Mouse (Mus musculus) cortical plate, adult 2 months (tissue): ENCODE measurements around the gene Galnt10. TPM values are rescaled to one million over a fixed set of nuclear protein-coding genes. Genes with fewer than 3 reads are reported as not detected.
A peak's percentile ranks its signal among the peaks of the same experiment; 100 is the strongest.

Experiments used
- H3K27ac ChIP-seq: fragments of 200-500 bp; 2 replicates; pipeline ENCODE4 v1.5.1; 2012; ENCODE audit warnings: low read length, control low read depth, inconsistent platforms; ENCODE audit not compliant: insufficient read depth
- H3K4me1 ChIP-seq: fragments of 200-500 bp; 2 replicates; pipeline ENCODE4 v1.6.1; 2011; ENCODE audit warnings: low read length; ENCODE audit not compliant: control insufficient read depth, insufficient read depth
- H3K4me3 ChIP-seq: fragments of 200-500 bp; 2 replicates; pipeline ENCODE4 v1.5.1; 2011; ENCODE audit warnings: mild to moderate bottlenecking, low read length, control low read depth; ENCODE audit not compliant: insufficient read depth
- CTCF ChIP-seq: fragments of 200-500 bp; IDR thresholded peaks from 2 replicates; pipeline ENCODE4 v1.5.1; 2011; ENCODE audit warnings: mild to moderate bottlenecking, control low read depth, low read length; ENCODE audit not compliant: insufficient read depth; ENCODE audit errors: extremely low read depth
- POLR2A ChIP-seq: fragments of 200-500 bp; IDR thresholded peaks from 2 replicates; pipeline ENCODE4 v1.6.1; 2011; ENCODE audit warnings: mild to moderate bottlenecking, low read length, control low read depth; ENCODE audit not compliant: insufficient read depth; ENCODE audit errors: extremely low read depth
- polyA plus RNA-seq: library from polyadenylated mRNA; depleted of rRNA; stranded (reverse); fragments of >200 nt; gene quantifications from 2 replicates; pipeline ENCODE4 v1.2.3, GENCODE M21; 2012

The Galnt10 gene
- polyA plus RNA-seq, 1 experiment = 6.4 TPM

DNA sequence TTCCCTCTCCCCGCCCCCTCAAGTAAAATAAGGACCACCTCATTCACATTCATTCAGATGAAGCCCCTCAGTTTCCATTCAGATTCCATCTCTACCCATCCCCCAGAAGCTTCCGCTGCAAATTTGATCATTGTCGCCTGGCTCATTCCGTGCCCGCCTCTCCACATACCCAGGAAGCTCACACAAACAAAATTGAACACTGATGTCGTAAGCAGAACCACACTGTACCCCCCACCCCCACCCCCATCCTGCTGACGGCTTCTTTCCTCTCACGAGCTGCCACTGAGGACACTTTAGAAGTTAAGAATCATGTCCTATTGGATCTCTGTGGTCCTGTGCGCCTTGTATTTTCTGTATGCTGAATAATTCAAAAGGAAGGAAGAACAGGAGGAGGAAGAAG is 30.0 kb upstream of the Galnt10 start:
- Histone ChIP-seq H3K27ac (no peak overlapping the region), H3K4me1 (no peaks in the 10 kb centered on the region), H3K4me3 (no peak overlapping the region)
- no peak for TF ChIP-seq POLR2A
- no peak for TF ChIP-seq CTCF

- Histone ChIP-seq H3K4me1 (no peaks in the 10 kb centered on the region), H3K4me3 (no peak overlapping the region)
- TF ChIP-seq CTCF (no peak), POLR2A (no peak)
Observed at GRCm38 (mm10) chr11:57615871-57616270, 29.4 kb upstream of the Galnt10 start.

GRCm38 (mm10) chr11:57617526-57618264 is 27.5 kb upstream of the Galnt10 start:
- TF ChIP-seq POLR2A (no peak), CTCF (peak; percentile 27; the same call in 1 of the 2 replicates)
- Histone ChIP-seq H3K4me3 (no peak overlapping the region), H3K4me1 (no peaks in the 10 kb centered on the region), H3K27ac (no peak overlapping the region)

More at GRCm38 (mm10) chr11:57615871-57616270, 29.4 kb upstream of the Galnt10 start:
- no peak overlapping the region for H3K27ac ChIP-seq

- Histone ChIP-seq H3K4me3 (no peak overlapping the region), H3K27ac (no peak overlapping the region), H3K4me1 (no peaks in the 10 kb centered on the region)
- TF ChIP-seq CTCF = no peak
- no peak for TF ChIP-seq POLR2A
Observed at GRCm38 (mm10) chr11:57621472-57621871, 23.8 kb upstream of the Galnt10 start.

DNA sequence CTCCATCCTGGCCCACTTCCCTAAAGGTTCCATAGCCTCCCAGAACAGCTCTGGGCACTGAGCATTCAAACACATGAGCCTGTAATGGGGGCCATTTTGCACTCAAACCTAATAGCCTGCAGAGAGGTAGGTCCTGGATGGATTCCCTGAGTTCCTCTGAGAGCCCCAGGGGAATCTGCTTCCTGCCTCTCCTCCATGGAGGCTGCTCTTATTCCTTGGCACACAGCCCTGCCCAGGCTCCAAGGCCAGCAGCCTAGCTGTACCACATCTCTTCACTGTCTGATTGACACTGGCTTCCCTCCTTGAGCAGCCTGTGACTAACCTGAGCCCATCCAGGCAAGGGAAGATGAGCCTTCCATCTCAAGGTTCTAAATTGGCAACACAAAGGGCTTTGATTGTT is 23.4 kb upstream of the Galnt10 start:
- TF ChIP-seq CTCF (no peak), POLR2A (no peak)
- Histone ChIP-seq H3K4me3 (no peak overlapping the region), H3K4me1 (no peaks in the 10 kb centered on the region), H3K27ac (no peak overlapping the region)

GRCm38 (mm10) chr11:57624490-57624893 is 20.8 kb upstream of the Galnt10 start:
- no peak overlapping the region for H3K27ac ChIP-seq
- H3K4me3 ChIP-seq = no peak overlapping the region
- peaks cover 2% of the 10 kb centered on the region; the same call in 1 of the 2 replicates for H3K4me1 ChIP-seq
- TF ChIP-seq CTCF (no peak), POLR2A (no peak)

GRCm38 (mm10) chr11:57625465-57625864 is 19.8 kb upstream of the Galnt10 start:
- no peak overlapping the region for H3K4me3 ChIP-seq
- no peak overlapping the region for H3K27ac ChIP-seq
- no peak for TF ChIP-seq POLR2A
- no peak for TF ChIP-seq CTCF
- peaks cover 2% of the 10 kb centered on the region; the same call in 1 of the 2 replicates for H3K4me1 ChIP-seq

DNA sequence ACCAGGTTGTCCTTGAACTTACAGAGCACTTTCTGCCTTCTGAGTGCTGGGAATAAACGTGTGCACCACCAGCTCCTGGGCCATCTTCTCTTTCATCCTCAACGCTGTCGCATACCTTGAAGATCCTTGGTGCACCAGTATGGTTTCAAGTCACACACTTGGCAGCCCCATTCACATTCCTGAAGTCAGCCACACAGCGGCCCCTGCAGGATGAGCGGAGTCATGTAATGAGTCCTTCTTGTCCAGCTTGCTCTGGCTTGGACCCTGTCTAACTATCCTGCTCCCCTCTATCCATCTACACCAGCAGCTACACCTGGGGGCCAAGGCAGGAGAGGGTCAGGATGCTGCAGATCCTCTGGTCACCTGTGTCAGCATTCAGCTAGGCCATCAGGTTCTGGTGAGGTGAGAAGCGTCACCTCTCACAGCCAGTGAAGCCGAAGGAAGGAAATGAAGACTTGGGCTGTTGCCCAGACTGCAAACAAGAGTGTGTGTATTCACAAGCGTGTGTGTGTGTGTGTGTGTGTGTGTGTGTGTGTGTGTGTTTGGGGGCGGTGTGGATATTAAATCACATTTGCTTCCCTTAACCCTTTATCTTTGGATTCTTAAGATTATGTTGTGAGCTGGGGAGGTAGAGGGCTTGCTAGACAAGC is 18.0 kb upstream of the Galnt10 start:
- peaks cover 2% of the 10 kb centered on the region; the same call in 1 of the 2 replicates for H3K4me1 ChIP-seq
- H3K27ac ChIP-seq = no peak overlapping the region
- TF ChIP-seq CTCF (peak; percentile 37), POLR2A (no peak)
- H3K4me3 ChIP-seq = no peak overlapping the region

DNA sequence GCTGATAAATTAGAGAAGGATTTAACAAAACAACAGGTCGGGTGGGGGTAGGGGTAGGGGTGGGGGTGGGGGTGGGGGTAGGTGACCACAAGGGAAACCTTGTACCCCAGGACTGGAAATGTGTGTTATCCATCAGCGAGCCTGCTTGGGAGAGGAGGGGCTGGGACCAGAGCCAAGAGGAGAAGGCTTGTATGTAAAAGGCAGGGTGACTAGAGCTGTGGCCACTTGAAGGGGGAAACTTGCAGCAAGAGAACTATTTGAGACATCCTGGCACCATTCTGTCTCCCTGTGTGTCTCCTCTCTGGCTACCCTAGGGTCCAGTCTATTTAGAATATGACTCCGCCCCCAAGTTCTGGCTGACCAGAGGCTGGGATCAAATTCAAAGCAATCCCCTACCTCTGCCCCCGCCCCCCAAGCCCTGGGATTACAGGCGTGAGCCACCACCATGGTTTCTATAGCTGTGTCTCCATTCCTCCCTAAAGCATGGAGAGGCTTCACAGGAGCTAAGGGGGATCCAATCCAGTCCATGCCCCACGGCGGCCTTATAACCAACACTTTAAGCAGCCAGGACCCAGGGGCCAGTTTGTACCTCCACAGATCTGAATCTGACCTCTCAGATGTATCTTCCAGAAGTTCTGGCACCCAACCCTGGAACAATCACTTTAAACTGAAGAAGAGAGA is 13.3 kb upstream of the Galnt10 start:
- H3K27ac ChIP-seq = no peak overlapping the region
- no peak overlapping the region for H3K4me3 ChIP-seq
- TF ChIP-seq CTCF = no peak
- no peak for TF ChIP-seq POLR2A
- H3K4me1 ChIP-seq = peaks cover 2% of the 10 kb centered on the region; the same call in 1 of the 2 replicates

DNA sequence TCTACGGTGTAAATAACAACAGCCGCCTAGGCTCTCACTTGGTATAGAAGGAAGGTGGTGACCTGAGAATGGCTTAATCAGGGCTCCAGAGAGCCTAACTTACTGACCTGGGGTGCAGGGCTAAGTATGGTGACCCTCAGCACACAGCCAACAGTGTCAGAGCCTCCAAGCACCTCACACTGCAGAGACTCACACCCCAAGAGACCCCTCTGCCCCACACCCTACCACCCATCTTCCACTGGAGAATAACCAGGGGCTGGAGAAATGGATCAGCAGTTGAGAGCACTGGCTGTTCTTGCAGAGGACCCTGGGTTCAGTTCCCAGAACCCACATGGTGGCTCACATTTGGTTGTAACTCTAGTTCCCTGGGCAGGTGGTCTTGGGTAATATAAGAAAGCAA is 12.2 kb upstream of the Galnt10 start:
- TF ChIP-seq CTCF (no peak), POLR2A (no peak)
- H3K4me1 ChIP-seq = no peaks in the 10 kb centered on the region
- H3K27ac ChIP-seq = no peak overlapping the region
- H3K4me3 ChIP-seq = no peak overlapping the region
